Mouse (Mus musculus) heart, embryonic 11.5 days (tissue): Measurements from ENCODE around the gene Cemip. TPM values are rescaled to one million over a fixed set of nuclear protein-coding genes. Genes with fewer than 3 reads are reported as not detected.
A peak's percentile ranks its signal among the peaks of the same experiment; 100 is the strongest.

Experiments
- ATAC-seq: fragments of 200-750 bp; cut with Nextera tagmentation; replicated peaks from 2 replicates; pipeline ENCODE4 v1.8.0; 2017; ENCODE audit warnings: moderate library complexity; ENCODE audit not compliant: insufficient number of reproducible peaks, low FRiP score, low TSS enrichment
- H3K27ac ChIP-seq: fragments of 300-500 bp; sonication (generic); 2 replicates; pipeline ENCODE4 v1.5.1; 2014; ENCODE audit warnings: mild to moderate bottlenecking, low read depth, low read length
- H3K27me3 ChIP-seq: fragments of 300-500 bp; sonication (generic); 2 replicates; pipeline ENCODE4 v1.6.1; 2014; ENCODE audit warnings: mild to moderate bottlenecking, low read length, mixed read lengths; ENCODE audit not compliant: control insufficient read depth, insufficient read depth
- H3K36me3 ChIP-seq: fragments of 300-500 bp; sonication (generic); 2 replicates; pipeline ENCODE4 v1.6.1; 2014; ENCODE audit warnings: mild to moderate bottlenecking, low read length, moderate library complexity, mixed read lengths; ENCODE audit not compliant: control insufficient read depth, insufficient read depth
- H3K4me1 ChIP-seq: fragments of 300-500 bp; sonication (generic); 2 replicates; pipeline ENCODE4 v1.6.1; 2014; ENCODE audit warnings: low read length; ENCODE audit not compliant: control insufficient read depth, insufficient read depth
- H3K4me2 ChIP-seq: fragments of 300-500 bp; sonication (generic); 2 replicates; pipeline ENCODE4 v1.6.1; 2014; ENCODE audit warnings: mild to moderate bottlenecking, moderate library complexity
- H3K4me3 ChIP-seq: fragments of 300-500 bp; sonication (generic); 2 replicates; pipeline ENCODE4 v1.5.1; 2014; ENCODE audit warnings: low read depth, low read length
- H3K9ac ChIP-seq: fragments of 300-500 bp; sonication (generic); 2 replicates; pipeline ENCODE4 v1.6.1; 2014; ENCODE audit warnings: mild to moderate bottlenecking, low read depth, low read length, moderate library complexity
- H3K9me3 ChIP-seq: fragments of 300-500 bp; sonication (generic); replicated peaks from 2 replicates; pipeline ENCODE4 v1.6.1; 2016; ENCODE audit warnings: low read length; ENCODE audit not compliant: control insufficient read depth
- WGBS: fragments of 180-500 bp; shearing (Covaris S2); extraction: QIAGEN DNeasy Blood & Tissue Kit; methylation state at CpG from one replicate; pipeline ENCODE4 v1.1.7; 2014; ENCODE audit not compliant: insufficient replicate concordance; 5-methylcytosine and 5-hydroxymethylcytosine counted together
- polyA plus RNA-seq: library from polyadenylated mRNA; unstranded; fragments of >200 nt; fragmentation: Nextera tagmentation; extraction: Ambion mirVana; gene quantifications from 2 replicates; pipeline ENCODE4 v1.2.1, GENCODE M21; 2014

Gene Cemip
- polyA plus RNA-seq, 1 experiment from 2014 or later, result 0.82 TPM

GRCm38 (mm10) chr7:83920241-83920640 is 166.1 kb downstream of the Cemip start:
- H3K27me3 ChIP-seq, result no peaks in the 10 kb centered on the region
- no peak overlapping the region for H3K9ac ChIP-seq
- H3K4me3 ChIP-seq, result no peak overlapping the region
- WGBS, result 69% methylated on average over 4 of the region's 4 CpGs
- H3K4me1 ChIP-seq, result no peaks in the 10 kb centered on the region
- no peak for ATAC-seq
- no peaks in the 10 kb centered on the region for H3K9me3 ChIP-seq
- H3K27ac ChIP-seq, result no peak overlapping the region
- H3K36me3 ChIP-seq, result no peaks in the 10 kb centered on the region
- H3K4me2 ChIP-seq, result no peak overlapping the region

GRCm38 (mm10) chr7:83914566-83914965 is 171.7 kb downstream of the Cemip start:
- H3K4me1 ChIP-seq, result no peaks in the 10 kb centered on the region
- H3K9ac ChIP-seq, result no peak overlapping the region
- no peaks in the 10 kb centered on the region for H3K27me3 ChIP-seq
- no peak overlapping the region for H3K4me3 ChIP-seq
- H3K27ac ChIP-seq, result no peak overlapping the region
- H3K4me2 ChIP-seq, result no peak overlapping the region
- ATAC-seq, result no peak
- H3K9me3 ChIP-seq, result no peaks in the 10 kb centered on the region
- no peaks in the 10 kb centered on the region for H3K36me3 ChIP-seq
- WGBS, result 0% methylated on average over 3 of the region's 3 CpGs

- Histone ChIP-seq H3K9me3 (no peaks in the 10 kb centered on the region), H3K4me1 (no peaks in the 10 kb centered on the region), H3K27ac (no peak overlapping the region), H3K36me3 (no peaks in the 10 kb centered on the region), H3K9ac (no peak overlapping the region), H3K4me2 (no peak overlapping the region), H3K4me3 (no peak overlapping the region), H3K27me3 (no peaks in the 10 kb centered on the region)
- no peak for ATAC-seq
- WGBS, result 67% methylated on average over 9 of the region's 9 CpGs
These were observed 172.3 kb downstream of the Cemip start for GRCm38 (mm10) chr7:83913995-83914394.

- Histone ChIP-seq H3K9ac (no peak overlapping the region), H3K9me3 (no peaks in the 10 kb centered on the region), H3K27ac (no peak overlapping the region), H3K4me1 (no peaks in the 10 kb centered on the region), H3K4me3 (no peak overlapping the region), H3K27me3 (no peaks in the 10 kb centered on the region), H3K4me2 (no peak overlapping the region), H3K36me3 (no peaks in the 10 kb centered on the region)
- 84% methylated on average over 6 of the region's 6 CpGs for WGBS
- no peak for ATAC-seq
These were observed 172.8 kb downstream of the Cemip start for GRCm38 (mm10) chr7:83913405-83913932.

DNA sequence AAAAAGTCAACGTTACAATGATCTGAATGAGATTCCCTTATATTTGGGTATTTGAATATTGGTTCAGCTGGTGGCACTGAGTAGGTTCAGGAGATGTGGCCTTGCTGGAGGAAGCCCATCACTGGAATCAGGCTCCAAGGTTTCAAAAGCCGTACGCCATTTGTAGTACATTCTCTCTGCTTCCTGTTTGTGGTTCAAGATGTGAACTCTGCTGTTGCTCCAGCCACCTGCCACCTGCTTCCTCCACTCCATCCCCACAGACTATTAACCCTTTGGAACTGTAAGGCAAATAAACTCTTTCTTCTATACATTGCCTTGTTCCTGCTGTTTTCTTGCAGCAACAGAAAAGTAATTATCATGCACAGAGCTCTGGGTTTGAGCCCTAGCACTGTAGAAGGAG is 174.4 kb downstream of the Cemip start:
- WGBS, result 62% methylated on average over 3 of the region's 3 CpGs

GRCm38 (mm10) chr7:83904831-83905230 is 181.5 kb downstream of the Cemip start:
- H3K4me3 ChIP-seq, result no peak overlapping the region
- H3K36me3 ChIP-seq, result no peaks in the 10 kb centered on the region; the same call in 1 of the 2 replicates
- H3K9me3 ChIP-seq, result peaks cover 3% of the 10 kb centered on the region; the same call in 1 of the 2 replicates
- no peak overlapping the region for H3K27ac ChIP-seq
- WGBS, result 79% methylated on average over 3 of the region's 3 CpGs
- no peak for ATAC-seq
- H3K4me1 ChIP-seq, result peaks cover 10% of the 10 kb centered on the region; the same call in 1 of the 2 replicates
- no peak overlapping the region for H3K4me2 ChIP-seq
- no peak overlapping the region for H3K9ac ChIP-seq
- no peaks in the 10 kb centered on the region for H3K27me3 ChIP-seq

More for the DNA sequence above, 174.4 kb downstream of the Cemip start:
- Histone ChIP-seq H3K9me3 (no peaks in the 10 kb centered on the region), H3K4me2 (no peak overlapping the region), H3K36me3 (no peaks in the 10 kb centered on the region), H3K4me3 (no peak overlapping the region), H3K27me3 (no peaks in the 10 kb centered on the region), H3K9ac (no peak overlapping the region), H3K27ac (no peak overlapping the region), H3K4me1 (no peaks in the 10 kb centered on the region)
- no peak for ATAC-seq

GRCm38 (mm10) chr7:83902296-83903145 is 183.8 kb downstream of the Cemip start:
- Histone ChIP-seq H3K4me1 (peaks cover 10% of the 10 kb centered on the region; the same call in 1 of the 2 replicates), H3K9ac (no peak overlapping the region), H3K9me3 (peaks cover 3% of the 10 kb centered on the region; the same call in 1 of the 2 replicates), H3K4me2 (no peak overlapping the region), H3K36me3 (peaks cover 14% of the 10 kb centered on the region), H3K27ac (0 out of 2 replicates have a peak overlapping the region, but pooled peaks have one; percentile 10), H3K4me3 (no peak overlapping the region), H3K27me3 (no peaks in the 10 kb centered on the region)
- no peak for ATAC-seq
- 36% methylated on average over 5 of the region's 5 CpGs for WGBS

DNA sequence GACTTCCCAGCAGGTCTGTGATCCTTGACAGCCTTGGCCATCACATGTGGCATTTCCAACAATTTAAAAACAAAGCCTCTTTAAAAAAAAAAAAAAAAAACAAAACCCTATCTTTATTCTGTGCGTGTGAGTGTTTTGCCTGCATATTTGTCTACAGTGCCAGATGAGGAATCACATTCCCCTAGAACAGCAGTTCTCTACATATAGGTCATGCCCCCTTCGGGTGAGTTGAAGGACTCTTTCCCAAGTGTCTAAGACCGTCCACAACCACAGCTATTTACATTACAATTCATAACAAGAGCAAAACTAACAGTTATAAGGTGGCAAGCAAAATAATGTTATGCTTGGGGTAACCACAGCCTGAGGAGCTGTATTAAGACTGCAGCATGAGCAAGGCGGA is 184.9 kb downstream of the Cemip start:
- Histone ChIP-seq H3K9me3 (peaks cover 3% of the 10 kb centered on the region; the same call in 1 of the 2 replicates), H3K27ac (no peak overlapping the region), H3K27me3 (no peaks in the 10 kb centered on the region), H3K9ac (no peak overlapping the region), H3K36me3 (peaks cover 17% of the 10 kb centered on the region), H3K4me3 (no peak overlapping the region), H3K4me1 (peaks cover 10% of the 10 kb centered on the region; the same call in 1 of the 2 replicates), H3K4me2 (no peak overlapping the region)
- 76% methylated on average over 4 of the region's 4 CpGs for WGBS
- no peak for ATAC-seq
